Mouse (Mus musculus) erythroblast, embryonic 14.5 days (primary cell): ENCODE data around the gene Tie1.

ENCODE experiments used
- GATA1 ChIP-seq: IDR thresholded peaks from 2 replicates; pipeline ENCODE4 v1.6.1; 2012; ENCODE audit warnings: low read length, inconsistent platforms, mixed read lengths
- TAL1 ChIP-seq: IDR thresholded peaks from 3 replicates; pipeline ENCODE4 v1.6.1; 2012; ENCODE audit warnings: low read length, inconsistent platforms, mixed read lengths

GRCm38 (mm10) chr4:118518208-118518607, 28.3 kb upstream of the Tie1 start:
- TF ChIP-seq TAL1 (no peak), GATA1 (no peak)
